Mouse (Mus musculus): ENCODE measurements around the gene Herc2.

The Herc2 gene

DNA sequence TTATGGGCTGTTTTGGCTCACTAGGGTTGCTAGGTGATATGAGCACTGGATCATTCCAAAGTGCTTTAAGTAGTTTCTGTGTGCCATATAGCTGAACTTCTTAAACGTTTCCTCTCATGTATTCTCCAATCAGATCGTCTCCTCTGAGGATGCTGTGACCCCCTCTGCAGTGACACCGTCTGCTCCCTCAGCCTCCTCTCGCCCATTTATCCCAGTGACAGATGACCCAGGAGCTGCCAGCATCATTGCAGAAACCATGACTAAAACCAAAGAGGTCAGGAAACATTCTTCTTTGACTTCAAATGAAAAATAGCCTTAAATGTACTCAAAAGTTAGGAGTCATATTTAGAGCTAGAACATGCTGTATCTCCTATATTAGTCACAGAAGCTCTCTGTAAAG, 141.7 kb downstream of the Herc2 start:
- in situ Hi-C loops (cut with MboI, MseI), result no loop called here

GRCm38 (mm10) chr7:56201483-56202218, 151.7 kb downstream of the Herc2 start:
- in situ Hi-C loops (cut with MboI, MseI), result no loop called here

DNA sequence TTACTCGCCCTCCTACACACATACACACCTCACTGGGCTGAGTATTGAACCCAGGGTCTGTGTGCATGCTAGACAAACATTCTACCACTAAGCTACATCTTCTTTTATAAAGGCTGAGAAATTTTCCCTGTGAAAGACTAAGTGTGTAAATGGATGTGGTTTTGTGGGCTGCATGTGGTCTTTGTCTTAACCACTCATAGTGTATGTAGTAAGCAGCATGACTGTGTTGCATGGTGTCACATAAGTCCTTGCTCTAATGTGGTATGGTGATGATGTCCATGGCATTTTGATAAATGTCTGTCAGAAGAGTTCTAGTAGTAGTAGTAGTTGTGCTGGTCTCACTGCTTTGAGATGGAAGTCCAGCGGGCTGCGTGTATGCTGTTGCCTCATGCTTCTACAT, 152.8 kb downstream of the Herc2 start:
- in situ Hi-C loops (cut with MboI, MseI), result no loop called here

GRCm38 (mm10) chr7:56203286-56203685, 153.3 kb downstream of the Herc2 start:
- in situ Hi-C loops (cut with MboI, MseI), result no loop called here

GRCm38 (mm10) chr7:56204877-56205276, 154.9 kb downstream of the Herc2 start:
- in situ Hi-C loops (cut with MboI, MseI), result no loop called here

DNA sequence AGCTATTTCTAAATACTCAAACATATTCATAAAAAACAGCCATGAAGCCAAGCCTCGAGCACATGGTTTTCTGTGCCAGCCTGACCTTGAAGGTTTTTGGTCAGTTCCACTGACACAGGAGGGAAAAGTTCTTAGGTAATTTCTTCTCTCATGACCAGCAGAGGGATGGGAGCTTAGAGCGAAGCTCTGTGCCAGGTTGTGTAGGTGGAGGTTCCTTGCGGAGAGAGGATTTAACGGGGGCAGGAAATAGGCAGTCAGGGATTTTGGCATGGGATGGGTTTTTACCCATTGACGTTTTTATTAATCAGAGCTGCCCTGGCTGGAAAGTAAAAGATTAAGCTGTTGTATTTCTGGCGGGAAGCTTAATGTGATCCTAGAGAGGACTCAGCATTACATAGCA, 170.8 kb downstream of the Herc2 start:
- in situ Hi-C loops (cut with MboI, MseI), result no loop called here

GRCm38 (mm10) chr7:56235794-56236423, 185.9 kb downstream of the Herc2 start:
- in situ Hi-C loops (cut with MboI, MseI), result no loop called here

DNA sequence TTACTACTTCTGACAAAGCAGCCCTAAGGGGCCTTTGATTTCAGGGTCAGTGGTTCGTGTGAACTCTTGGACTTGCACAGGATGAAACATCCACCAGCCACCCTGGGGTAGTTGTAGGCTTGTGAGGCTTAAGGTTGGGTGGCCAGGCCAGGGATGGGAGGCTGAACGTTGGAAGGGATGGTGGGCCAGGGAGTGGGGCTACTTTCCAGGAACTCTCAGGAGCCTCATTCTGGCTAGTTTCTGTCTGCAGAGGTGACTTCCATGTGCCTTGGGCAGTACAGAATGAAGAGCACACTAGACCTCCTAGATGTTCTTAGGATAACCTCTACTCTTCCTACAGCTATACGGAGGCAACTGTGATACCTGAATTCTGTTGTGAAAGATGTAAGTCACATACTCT, 186.6 kb downstream of the Herc2 start:
- in situ Hi-C loops (cut with MboI, MseI), result no loop called here

DNA sequence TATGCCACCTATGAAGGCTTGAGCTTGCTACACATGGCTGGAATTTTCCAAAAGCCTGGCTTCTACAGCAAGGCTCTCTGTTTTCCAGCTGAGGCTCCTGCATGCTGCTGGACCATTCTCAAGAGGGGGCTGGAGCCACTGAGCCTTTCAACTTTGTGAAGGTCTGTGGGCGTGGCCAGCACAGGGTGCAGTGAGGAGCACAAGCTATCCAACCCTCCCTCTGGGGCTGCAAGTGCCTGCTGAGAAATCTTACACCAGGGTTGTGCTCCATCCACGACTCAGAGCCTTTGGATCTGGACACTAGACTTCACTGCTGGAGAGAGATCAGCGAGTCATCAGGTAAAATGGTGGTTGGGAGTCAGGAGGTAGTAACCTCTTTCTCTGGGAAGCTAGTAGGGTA, 189.5 kb downstream of the Herc2 start, which contains the start of gene Oca2:
Oca2 (plus strand) TSS at position 218 of the 400 bp plus-strand sequence.
- in situ Hi-C loops (cut with MboI, MseI), result no loop called here

DNA sequence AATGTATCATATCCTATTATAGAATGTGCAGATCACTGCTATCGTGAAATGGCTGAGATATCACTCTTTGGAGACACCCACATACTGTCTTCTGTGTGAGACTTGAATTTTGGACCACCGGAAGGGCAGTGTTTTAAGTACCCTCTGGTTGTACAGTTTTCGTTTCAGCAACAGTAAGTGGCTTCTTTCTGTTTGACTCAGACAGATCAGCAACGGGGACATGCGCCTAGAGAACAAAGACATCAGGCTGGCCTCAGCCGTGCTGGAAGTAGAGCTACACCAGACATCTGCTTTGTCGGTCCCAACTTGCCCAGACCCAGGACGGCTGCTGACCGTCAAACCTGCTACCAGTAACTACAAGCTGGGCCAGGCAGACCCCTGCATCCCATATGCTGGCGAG, 204.6 kb downstream of the Herc2 start:
- in situ Hi-C loops (cut with MboI, MseI), result no loop called here

DNA sequence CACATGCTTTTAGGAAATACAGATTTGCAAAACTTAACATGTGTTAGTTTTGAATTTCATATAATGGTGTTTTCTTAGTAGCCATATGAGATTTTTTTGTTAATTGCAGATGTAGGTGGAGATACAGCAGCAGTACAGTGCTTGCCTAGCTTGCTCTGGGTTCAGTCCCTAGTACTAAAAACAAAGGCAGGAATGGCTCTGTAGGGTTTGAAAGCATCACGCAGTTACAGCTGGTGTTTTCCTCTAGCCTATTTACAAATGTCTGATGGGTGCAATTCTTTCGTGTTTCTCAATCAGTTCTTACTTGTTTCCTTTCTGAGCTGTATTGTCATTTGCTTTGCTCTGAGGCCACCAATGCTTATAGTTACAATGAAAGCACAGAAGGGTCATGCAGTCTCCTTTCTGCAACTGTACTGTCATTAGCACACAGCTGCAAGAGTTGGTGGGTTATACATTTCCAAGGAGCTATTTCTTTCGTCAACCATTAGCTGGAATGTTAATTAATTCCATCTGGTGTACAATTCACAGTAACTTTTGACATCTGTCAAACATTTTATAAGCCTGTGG, 208.0 kb downstream of the Herc2 start:
- in situ Hi-C loops (cut with MboI, MseI), result no loop called here

- in situ Hi-C loops (cut with MboI, MseI), result no loop called here
Observed at GRCm38 (mm10) chr7:56277506-56277905, 227.5 kb downstream of the Herc2 start.

All from T-helper 17 cell (primary cell).